Mouse (Mus musculus) testis, adult 2 months (tissue): ENCODE results near the gene Ly6g6d.

Experiments used
- CTCF ChIP-seq: fragments of 200-500 bp; IDR thresholded peaks from 2 replicates; pipeline ENCODE4 v1.5.1; 2012; ENCODE audit warnings: low read depth, mild to moderate bottlenecking, inconsistent platforms, low read length, moderate library complexity; ENCODE audit not compliant: control insufficient read depth, insufficient read depth, insufficient replicate concordance
- POLR2A ChIP-seq: fragments of 200-500 bp; IDR thresholded peaks from 2 replicates; pipeline ENCODE4 v1.6.1; 2012; ENCODE audit warnings: low read depth, mild to moderate bottlenecking, inconsistent platforms, low read length, moderate library complexity; ENCODE audit not compliant: control insufficient read depth

DNA sequence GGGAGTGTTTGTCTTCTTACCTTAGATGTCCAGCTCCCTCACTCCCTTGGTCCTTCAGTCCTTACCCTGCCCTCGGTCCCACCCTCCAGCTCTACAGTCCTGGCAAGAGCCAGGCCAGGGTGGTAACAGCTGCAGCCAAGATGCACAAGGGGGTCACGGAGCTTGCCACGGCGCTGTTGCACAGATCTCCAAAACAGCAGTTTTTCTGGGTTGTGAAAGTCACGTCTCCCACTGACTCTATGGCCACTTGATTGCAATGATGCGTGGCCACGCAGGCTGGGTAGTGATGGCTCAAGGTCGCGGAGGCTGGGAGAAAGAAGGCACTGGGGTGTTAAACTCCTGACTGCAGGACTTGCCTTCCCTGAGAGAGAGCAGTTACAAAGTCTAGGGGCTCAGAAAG is 6.4 kb downstream of the Ly6g6d start:
- TF ChIP-seq POLR2A, result no peak
- TF ChIP-seq CTCF, result no peak
